Mouse (Mus musculus) forebrain, embryonic 13.5 days (tissue): Measurements from ENCODE around the gene Cd163. TPM values are rescaled to one million over a fixed set of nuclear protein-coding genes. Genes with fewer than 3 reads are reported as not detected.
"Not testable (repeated sequence)": the region's sequence is repeated elsewhere in the genome, so short reads cannot be mapped to it uniquely, and the experiment has no call there.

ENCODE experiments used
- ATAC-seq: fragments of 200-750 bp; cut with Nextera tagmentation; 2 replicates; pipeline ENCODE4 v1.8.0; 2017
- H3K27ac ChIP-seq: fragments of 300-500 bp; sonication (generic); 2 replicates; pipeline ENCODE4 v1.5.1; 2015; ENCODE audit warnings: inconsistent platforms, mild to moderate bottlenecking, moderate library complexity
- H3K27me3 ChIP-seq: fragments of 300-500 bp; sonication (generic); 2 replicates; pipeline ENCODE4 v1.6.1; 2015; ENCODE audit warnings: mild to moderate bottlenecking, inconsistent platforms
- H3K36me3 ChIP-seq: fragments of 300-500 bp; sonication (generic); 2 replicates; pipeline ENCODE4 v1.6.1; 2015; ENCODE audit warnings: mild to moderate bottlenecking, inconsistent platforms; ENCODE audit not compliant: poor library complexity, severe bottlenecking
- H3K4me1 ChIP-seq: fragments of 300-500 bp; sonication (generic); 2 replicates; pipeline ENCODE4 v1.6.1; 2015; ENCODE audit warnings: inconsistent platforms
- H3K4me2 ChIP-seq: fragments of 300-500 bp; sonication (generic); 2 replicates; pipeline ENCODE4 v1.6.1; 2015; ENCODE audit warnings: inconsistent platforms, mild to moderate bottlenecking, moderate library complexity
- H3K4me3 ChIP-seq: fragments of 300-500 bp; sonication (generic); 2 replicates; pipeline ENCODE4 v1.5.1; 2015; ENCODE audit warnings: mild to moderate bottlenecking, inconsistent platforms
- H3K9ac ChIP-seq: fragments of 300-500 bp; sonication (generic); 2 replicates; pipeline ENCODE4 v1.6.1; 2015; ENCODE audit warnings: mild to moderate bottlenecking, inconsistent platforms
- H3K9me3 ChIP-seq: fragments of 300-500 bp; sonication (generic); replicated peaks from 2 replicates; pipeline ENCODE4 v1.6.1; 2016; ENCODE audit warnings: inconsistent platforms
- WGBS: fragments of 180-500 bp; shearing (Covaris S2); methylation state at CpG from one replicate; pipeline ENCODE4 v1.1.7; 2015; 5-methylcytosine and 5-hydroxymethylcytosine counted together
- polyA plus RNA-seq: library from polyadenylated mRNA; unstranded; fragments of >200 nt; fragmentation: Nextera tagmentation; extraction: Ambion mirVana; gene quantifications from 2 replicates; pipeline ENCODE4 v1.2.1, GENCODE M21; 2015

The Cd163 gene
- 0.05 TPM in 1 of 2 replicates, not detected in the other for polyA plus RNA-seq

DNA sequence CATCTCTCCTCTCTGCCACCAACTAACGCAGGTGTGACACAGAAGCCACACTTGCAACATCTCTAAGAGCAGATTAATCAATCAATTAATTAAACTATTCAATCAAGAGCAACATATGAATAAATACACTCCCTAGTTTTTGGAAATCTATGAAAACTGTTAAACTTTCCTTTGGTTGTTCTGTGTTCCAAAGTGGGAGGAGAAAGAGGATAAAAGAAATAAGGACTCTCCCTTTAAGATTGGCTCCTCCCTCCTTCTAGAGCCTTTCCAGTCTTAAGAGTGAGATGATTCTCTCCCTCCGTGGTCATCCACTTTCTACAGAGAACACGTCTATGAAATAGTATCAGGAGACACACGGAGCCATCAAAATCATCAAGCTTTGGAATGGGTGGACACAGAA is at the start of gene Cd163:
Cd163 (plus strand) TSS at position 301 of the 400 bp plus-strand sequence.
- no peaks in the 10 kb centered on the region for H3K27me3 ChIP-seq
- no peaks in the 10 kb centered on the region for H3K4me1 ChIP-seq
- 86% methylated on average over 4 of the region's 4 CpGs for WGBS
- no peak for ATAC-seq
- no peak within 1 kb of the TSS for H3K27ac ChIP-seq
- H3K4me3 ChIP-seq: no peak within 1 kb of the TSS
- no peak within 1 kb of the TSS for H3K4me2 ChIP-seq
- H3K36me3 ChIP-seq: no peaks in the 10 kb centered on the region
- no peaks in the 10 kb centered on the region for H3K9me3 ChIP-seq
- no peak within 1 kb of the TSS for H3K9ac ChIP-seq

DNA sequence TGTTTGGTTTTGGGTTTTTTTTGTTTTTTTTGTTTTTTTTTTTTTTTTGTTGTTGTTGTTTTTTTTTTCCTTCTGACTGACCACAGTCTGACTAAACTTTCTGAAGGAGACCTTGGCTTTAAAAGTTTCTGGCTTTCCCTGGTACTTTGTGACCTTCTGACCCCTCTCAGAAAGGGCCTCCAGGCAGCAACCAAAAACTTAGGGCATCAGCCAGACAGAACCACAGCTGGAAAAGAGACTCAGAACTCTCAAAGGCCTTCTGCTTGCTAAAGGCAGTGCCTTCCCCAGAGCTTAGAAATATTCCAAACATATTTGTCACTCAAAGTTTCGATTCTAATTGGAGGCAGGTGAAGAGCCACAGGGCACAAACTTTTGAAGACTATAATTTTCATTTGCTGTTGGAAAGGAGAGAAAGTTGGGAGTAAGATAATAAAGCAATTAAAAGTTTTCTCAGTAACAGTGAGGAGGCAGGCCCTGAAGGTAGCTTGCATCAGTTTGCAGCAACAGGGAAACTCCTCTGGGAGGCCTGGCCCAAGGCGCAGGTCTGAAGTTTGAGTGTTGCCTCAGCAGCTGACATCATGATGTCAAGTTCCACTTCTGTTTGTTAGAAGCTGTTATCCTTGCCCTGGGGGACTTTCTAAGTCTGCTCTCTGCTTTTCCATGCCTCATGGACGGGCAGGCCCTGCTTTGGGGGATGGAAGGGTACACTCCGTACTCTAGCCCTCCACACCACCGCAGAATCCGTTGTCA is 48.6 kb upstream of the Cd163 start:
- Histone ChIP-seq H3K9me3 (no peaks in the 10 kb centered on the region), H3K27me3 (no peaks in the 10 kb centered on the region), H3K4me2 (no peak overlapping the region), H3K36me3 (no peaks in the 10 kb centered on the region), H3K9ac (no peak overlapping the region), H3K4me1 (no peaks in the 10 kb centered on the region), H3K27ac (no peak overlapping the region), H3K4me3 (no peak overlapping the region)
- 73% methylated on average over 6 of the region's 6 CpGs for WGBS
- ATAC-seq: no peak

DNA sequence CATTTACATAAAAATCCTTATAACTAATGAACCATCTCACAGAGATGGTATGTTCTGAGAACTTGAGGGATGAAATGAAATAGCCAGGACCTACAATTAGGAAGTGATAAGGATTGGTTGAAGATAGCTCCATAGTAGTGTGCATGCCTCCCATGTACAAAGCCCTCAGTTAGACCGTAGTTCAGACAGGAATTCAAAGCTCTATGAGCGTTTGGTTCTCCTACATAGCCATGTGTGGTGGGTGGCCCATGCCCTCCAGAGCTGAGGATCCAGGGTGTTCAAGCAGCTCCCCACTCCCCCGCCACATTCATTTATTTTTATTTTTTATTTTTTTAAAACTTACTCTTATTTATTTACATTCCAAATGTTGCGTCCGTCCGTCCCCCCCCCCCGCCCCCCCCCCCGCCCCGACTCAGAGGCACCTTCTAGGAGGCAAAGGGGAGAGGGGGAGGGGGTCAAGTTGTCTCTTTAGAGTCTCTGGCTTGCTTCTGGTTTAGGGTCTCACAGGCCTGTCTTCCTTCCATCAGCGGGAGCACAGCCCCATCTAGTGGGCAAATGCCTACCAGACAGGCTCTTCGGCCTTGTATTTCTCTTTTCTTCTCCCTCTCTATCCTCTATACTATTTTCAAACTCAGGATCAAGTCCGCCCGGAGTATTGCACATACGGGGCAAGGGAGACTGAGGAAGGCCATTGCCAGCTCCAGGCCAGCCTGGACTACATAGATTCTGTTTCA is 44.1 kb upstream of the Cd163 start:
- Histone ChIP-seq H3K4me2 (no peak overlapping the region), H3K9ac (no peak overlapping the region), H3K4me3 (no peak overlapping the region), H3K27me3 (no peaks in the 10 kb centered on the region), H3K4me1 (no peaks in the 10 kb centered on the region), H3K36me3 (no peaks in the 10 kb centered on the region), H3K27ac (no peak overlapping the region), H3K9me3 (no peaks in the 10 kb centered on the region)
- 32% methylated on average over 8 of the region's 14 CpGs for WGBS
- ATAC-seq: peak; percentile 91

DNA sequence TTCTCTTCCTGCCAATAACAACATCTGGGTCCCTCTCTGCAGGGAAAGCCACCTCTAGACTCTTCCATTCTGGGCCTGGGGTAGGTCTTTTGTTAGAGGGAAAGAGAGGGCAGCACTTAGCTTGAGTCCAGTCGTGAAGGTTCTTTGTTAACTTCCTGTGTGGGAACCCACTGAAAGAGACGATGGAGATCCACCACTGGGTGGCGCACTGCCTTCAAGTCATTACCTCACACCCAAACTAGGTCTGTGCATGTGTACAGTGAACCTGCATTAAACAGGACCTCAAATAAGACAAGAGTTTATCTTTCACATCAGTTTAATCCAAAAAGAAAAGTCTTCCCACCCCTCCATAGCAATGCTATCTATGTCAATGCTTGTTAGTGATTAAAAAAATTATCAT is 41.8 kb upstream of the Cd163 start:
- H3K4me3 ChIP-seq: no peak overlapping the region
- no peaks in the 10 kb centered on the region for H3K4me1 ChIP-seq
- no peak overlapping the region for H3K4me2 ChIP-seq
- peak; percentile 64; the same call in 1 of the 2 replicates for ATAC-seq
- WGBS: 0% methylated on average over 3 of the region's 3 CpGs
- H3K9ac ChIP-seq: no peak overlapping the region
- H3K27ac ChIP-seq: no peak overlapping the region
- no peaks in the 10 kb centered on the region for H3K36me3 ChIP-seq
- H3K27me3 ChIP-seq: no peaks in the 10 kb centered on the region
- no peaks in the 10 kb centered on the region for H3K9me3 ChIP-seq

DNA sequence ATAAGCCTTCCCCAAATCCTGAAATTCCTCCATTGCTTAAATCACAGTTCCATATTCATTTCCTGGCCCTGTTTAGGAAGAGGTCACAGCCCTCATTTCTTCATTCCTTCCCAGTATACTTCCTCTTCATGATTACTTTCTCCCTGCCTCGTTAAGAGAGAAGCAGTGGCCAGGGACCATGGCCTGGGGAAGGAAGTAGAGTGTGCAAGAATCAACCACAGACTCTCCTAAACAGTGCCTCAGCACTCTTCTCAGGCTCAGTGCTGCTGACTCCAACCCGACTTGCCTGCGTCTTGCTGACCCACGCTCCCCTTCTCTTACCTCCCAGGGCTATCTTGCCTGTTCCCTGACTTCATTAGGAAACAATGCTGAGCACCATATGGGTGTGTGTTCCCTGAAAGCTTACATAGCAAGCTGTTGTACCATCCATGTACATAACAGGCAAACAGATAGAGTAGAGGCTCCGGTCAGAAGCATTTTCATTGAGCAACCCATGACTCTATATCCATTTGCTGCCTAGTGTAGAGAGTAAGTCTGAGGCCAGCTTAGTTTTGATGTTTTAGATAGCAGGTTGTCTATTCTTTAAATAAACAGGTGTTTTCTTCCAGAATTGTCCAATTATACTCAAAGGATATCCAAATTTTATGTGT is 31.1 kb upstream of the Cd163 start:
- WGBS: 75% methylated on average over 5 of the region's 5 CpGs
- no peak overlapping the region for H3K9ac ChIP-seq
- no peak overlapping the region for H3K27ac ChIP-seq
- H3K4me3 ChIP-seq: no peak overlapping the region
- H3K4me2 ChIP-seq: no peak overlapping the region
- H3K27me3 ChIP-seq: no peaks in the 10 kb centered on the region
- ATAC-seq: no peak
- no peaks in the 10 kb centered on the region for H3K36me3 ChIP-seq
- H3K4me1 ChIP-seq: no peaks in the 10 kb centered on the region
- H3K9me3 ChIP-seq: no peaks in the 10 kb centered on the region

DNA sequence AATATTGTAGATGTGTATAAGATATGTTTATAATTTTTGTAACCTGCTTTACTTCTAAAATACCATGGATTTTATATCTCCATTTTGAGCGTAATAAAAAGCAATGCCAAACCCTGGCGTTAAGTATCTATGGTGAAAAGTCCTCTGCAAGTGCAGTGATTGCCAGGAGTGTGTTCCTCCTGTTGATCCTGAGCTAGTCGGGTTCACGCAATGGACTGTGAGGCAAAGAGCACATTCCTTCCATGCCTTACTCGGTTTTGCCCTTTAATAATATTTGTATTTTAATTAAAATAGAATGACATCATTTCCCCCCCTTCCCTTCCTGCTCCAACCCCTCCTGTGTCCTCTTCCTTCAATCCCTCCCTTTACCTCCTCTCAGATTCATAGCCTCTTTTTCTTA is 26.8 kb upstream of the Cd163 start:
- ATAC-seq: no peak
- no peaks in the 10 kb centered on the region for H3K9me3 ChIP-seq
- H3K4me3 ChIP-seq: no peak overlapping the region
- 91% methylated on average over 5 of the region's 5 CpGs for WGBS
- no peak overlapping the region for H3K4me2 ChIP-seq
- H3K36me3 ChIP-seq: no peaks in the 10 kb centered on the region
- H3K27ac ChIP-seq: no peak overlapping the region
- no peaks in the 10 kb centered on the region for H3K4me1 ChIP-seq
- no peaks in the 10 kb centered on the region for H3K27me3 ChIP-seq
- no peak overlapping the region for H3K9ac ChIP-seq

DNA sequence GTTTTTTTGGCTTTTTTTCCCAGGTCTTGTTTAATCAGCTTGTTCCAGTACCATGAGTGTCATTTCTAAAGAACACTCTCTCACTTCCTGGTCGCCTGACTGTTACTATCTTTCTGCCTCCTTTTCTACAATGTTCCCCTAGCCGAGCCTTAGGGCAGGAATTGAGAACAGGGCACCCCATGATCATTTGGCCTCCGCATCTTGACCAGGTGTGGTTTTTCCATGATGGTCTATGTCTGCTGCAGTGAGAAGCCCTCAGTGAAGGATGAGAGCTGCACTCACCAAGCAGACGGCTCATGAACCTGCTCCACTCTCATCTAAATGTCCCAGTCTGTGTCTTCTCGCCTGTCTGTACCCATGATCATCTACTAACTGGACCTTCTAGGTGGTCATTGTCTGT is 26.2 kb upstream of the Cd163 start:
- H3K9me3 ChIP-seq: no peaks in the 10 kb centered on the region
- H3K36me3 ChIP-seq: no peaks in the 10 kb centered on the region
- no peak overlapping the region for H3K4me3 ChIP-seq
- H3K9ac ChIP-seq: no peak overlapping the region
- no peak overlapping the region for H3K27ac ChIP-seq
- no peaks in the 10 kb centered on the region for H3K27me3 ChIP-seq
- ATAC-seq: no peak
- H3K4me1 ChIP-seq: no peaks in the 10 kb centered on the region
- 79% methylated on average over 5 of the region's 5 CpGs for WGBS
- no peak overlapping the region for H3K4me2 ChIP-seq

DNA sequence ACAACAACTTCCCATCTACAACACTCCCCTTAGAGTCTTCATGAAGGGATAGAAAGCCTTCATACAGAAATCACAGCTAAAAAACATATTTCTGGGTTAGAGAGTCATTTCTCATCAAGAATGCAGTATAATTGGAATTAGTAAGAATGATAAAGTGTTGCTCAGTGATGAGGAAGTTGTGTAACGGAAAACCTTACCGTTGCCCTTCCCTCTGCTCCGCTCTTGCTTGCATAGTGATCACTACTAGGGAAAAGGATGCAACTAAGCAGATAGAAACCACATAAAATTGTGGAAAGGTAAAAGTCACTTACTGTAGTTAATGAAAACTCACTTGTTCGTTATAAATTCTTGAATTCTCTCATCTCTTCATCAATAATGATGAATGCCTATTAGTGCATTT is 21.7 kb upstream of the Cd163 start:
- Histone ChIP-seq H3K9ac (no peak overlapping the region), H3K4me3 (no peak overlapping the region), H3K4me2 (no peak overlapping the region), H3K36me3 (no peaks in the 10 kb centered on the region), H3K9me3 (no peaks in the 10 kb centered on the region), H3K27me3 (no peaks in the 10 kb centered on the region), H3K27ac (no peak overlapping the region), H3K4me1 (no peaks in the 10 kb centered on the region)
- WGBS: 95% methylated on average over 4 of the region's 4 CpGs
- no peak for ATAC-seq

DNA sequence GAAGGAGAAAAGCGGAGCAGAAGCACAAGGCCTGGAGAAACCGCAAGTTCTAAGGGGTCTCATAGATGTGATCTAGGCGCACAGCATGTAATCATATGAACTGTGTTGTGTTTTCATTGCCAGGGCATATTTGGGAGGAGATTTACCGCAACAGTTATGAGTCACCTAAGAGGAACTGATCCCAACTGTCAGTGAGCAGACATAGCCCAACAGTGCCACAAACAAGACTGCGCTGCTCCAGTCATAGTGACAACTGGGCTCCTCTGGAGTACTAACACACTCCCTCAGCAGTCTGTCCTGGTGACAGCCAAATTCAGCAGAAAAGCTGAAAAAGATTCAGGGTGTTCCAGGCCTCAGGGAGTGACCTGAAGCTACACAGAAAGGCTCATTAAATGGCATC is 7.1 kb upstream of the Cd163 start:
- H3K27me3 ChIP-seq, H3K9me3 ChIP-seq, H3K4me1 ChIP-seq, H3K4me2 ChIP-seq, H3K27ac ChIP-seq, H3K9ac ChIP-seq, H3K36me3 ChIP-seq, ATAC-seq, H3K4me3 ChIP-seq: not testable (repeated sequence)
- WGBS: 95% methylated on average over 5 of the region's 5 CpGs

DNA sequence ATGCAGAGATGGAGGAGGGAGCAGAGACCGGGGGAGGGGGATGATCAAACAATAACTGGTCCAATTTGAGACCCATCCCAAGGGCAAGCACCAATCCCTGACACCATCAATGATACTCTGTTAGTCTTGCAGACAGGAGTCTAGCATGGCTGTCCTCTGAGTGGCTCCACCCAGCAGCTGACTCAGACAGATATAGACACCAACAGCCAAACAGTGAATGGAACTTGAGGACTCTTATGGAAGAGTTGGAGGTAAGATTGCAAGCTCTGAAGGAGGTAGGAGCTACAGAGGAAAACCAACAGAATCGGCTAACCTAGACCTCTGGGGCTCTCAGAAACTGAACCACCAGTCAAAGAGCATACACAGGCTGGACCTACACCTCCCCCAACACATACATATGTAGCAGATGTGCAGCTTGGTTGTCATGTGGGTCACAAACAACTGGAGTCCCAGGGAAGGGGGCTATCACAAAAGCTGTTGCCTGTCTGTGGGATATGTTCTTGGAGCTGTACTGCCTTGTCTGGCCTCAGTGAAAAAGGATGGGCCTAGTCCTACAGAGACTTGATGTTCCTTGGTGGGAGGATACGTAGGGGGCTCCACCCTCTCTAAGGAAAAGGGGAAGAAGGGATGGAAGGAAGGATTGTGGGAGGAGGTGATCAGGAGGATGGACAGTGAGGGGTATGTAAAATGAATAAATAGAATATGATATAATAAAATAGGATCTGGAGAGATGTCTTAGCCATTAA is 2.8 kb upstream of the Cd163 start:
- no peaks in the 10 kb centered on the region for H3K36me3 ChIP-seq
- no peak overlapping the region for H3K9ac ChIP-seq
- WGBS: 84% methylated on average over 3 of the region's 3 CpGs
- no peak overlapping the region for H3K4me2 ChIP-seq
- H3K27ac ChIP-seq: no peak overlapping the region
- H3K4me1 ChIP-seq: no peaks in the 10 kb centered on the region
- H3K4me3 ChIP-seq: no peak overlapping the region
- no peaks in the 10 kb centered on the region for H3K27me3 ChIP-seq
- no peaks in the 10 kb centered on the region for H3K9me3 ChIP-seq
- no peak for ATAC-seq

DNA sequence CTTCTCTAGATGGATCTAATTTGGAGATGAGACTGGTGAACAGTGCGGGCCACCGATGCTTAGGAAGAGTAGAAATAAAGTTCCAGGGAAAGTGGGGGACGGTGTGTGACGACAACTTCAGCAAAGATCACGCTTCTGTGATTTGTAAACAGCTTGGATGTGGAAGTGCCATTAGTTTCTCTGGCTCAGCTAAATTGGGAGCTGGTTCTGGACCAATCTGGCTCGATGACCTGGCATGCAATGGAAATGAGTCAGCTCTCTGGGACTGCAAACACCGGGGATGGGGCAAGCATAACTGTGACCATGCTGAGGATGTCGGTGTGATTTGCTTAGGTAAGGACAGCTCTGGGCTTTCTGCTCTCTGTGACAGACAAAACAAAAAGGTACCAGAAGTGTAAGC is 4.5 kb downstream of the Cd163 start:
- Histone ChIP-seq H3K4me1 (no peaks in the 10 kb centered on the region), H3K27ac (no peak overlapping the region), H3K4me3 (no peak overlapping the region)

DNA sequence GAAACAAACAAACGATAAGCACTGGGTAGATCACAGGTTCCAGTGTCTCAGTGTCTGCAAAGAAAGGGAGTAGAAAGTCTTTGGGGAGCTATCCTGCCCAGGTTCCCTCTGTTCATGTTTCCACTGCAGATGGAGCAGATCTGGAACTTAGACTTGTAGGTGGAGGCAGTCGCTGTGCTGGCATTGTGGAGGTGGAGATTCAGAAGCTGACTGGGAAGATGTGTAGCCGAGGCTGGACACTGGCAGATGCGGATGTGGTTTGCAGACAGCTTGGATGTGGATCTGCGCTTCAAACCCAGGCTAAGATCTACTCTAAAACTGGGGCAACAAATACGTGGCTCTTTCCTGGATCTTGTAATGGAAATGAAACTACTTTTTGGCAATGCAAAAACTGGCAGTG is 7.8 kb downstream of the Cd163 start:
- 89% methylated on average over 6 of the region's 6 CpGs for WGBS

More for the DNA sequence above, 4.5 kb downstream of the Cd163 start:
- Histone ChIP-seq H3K27me3 (no peaks in the 10 kb centered on the region), H3K4me2 (no peak overlapping the region), H3K36me3 (no peaks in the 10 kb centered on the region), H3K9me3 (no peaks in the 10 kb centered on the region), H3K9ac (no peak overlapping the region)
- no peak for ATAC-seq
- WGBS: 92% methylated on average over 8 of the region's 8 CpGs

More for the DNA sequence above, 7.8 kb downstream of the Cd163 start:
- H3K9ac ChIP-seq: no peak overlapping the region
- no peaks in the 10 kb centered on the region for H3K4me1 ChIP-seq
- no peaks in the 10 kb centered on the region for H3K36me3 ChIP-seq
- no peak for ATAC-seq
- H3K9me3 ChIP-seq: no peaks in the 10 kb centered on the region
- no peak overlapping the region for H3K4me2 ChIP-seq
- no peaks in the 10 kb centered on the region for H3K27me3 ChIP-seq
- H3K4me3 ChIP-seq: no peak overlapping the region
- H3K27ac ChIP-seq: no peak overlapping the region
